Mouse (Mus musculus): Measurements from ENCODE around the gene Dnah11. TPM values are rescaled to one million over a fixed set of nuclear protein-coding genes. Genes with fewer than 3 reads are reported as not detected.
A peak's percentile ranks its signal among the peaks of the same experiment; 100 is the strongest.

Gene Dnah11
- polyA plus RNA-seq, 1 experiment from 2014 or later: 0.04 TPM

GRCm38 (mm10) chr12:118011921-118012320, 186.9 kb downstream of the Dnah11 start:
- no peaks in the 10 kb centered on the region for H3K27me3 ChIP-seq (ENCODE audit: low read depth, poor library complexity, severe bottlenecking)
- H3K9me3 ChIP-seq (replicated peaks): no peaks in the 10 kb centered on the region
- no peaks in the 10 kb centered on the region for H3K36me3 ChIP-seq
- H3K4me3 ChIP-seq: no peak overlapping the region
- no peaks in the 10 kb centered on the region for H3K4me1 ChIP-seq
- no peak for DNase-seq (ENCODE audit: low spot score)
- 91% methylated on average over 8 of the region's 8 CpGs for WGBS
- H3K27ac ChIP-seq: no peak overlapping the region

DNA sequence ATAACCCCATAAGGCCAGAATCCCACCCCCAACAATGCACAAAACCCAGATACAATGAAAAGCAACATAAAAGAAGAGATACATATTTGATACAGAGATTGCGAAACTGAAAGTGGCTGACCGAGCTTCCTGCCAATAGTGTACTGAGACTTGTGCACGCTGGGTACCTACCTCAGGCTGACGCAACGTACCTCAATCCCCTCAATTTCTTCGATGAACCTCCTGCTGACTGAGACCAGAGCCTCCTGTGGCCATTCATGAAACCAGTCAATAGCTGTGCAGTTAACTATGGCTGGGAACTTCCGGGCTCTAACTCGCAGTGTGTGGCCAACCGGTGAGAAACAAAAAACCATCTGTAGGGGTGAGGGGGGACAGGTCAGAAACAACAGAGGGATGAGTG, 203.9 kb downstream of the Dnah11 start:
- no peaks in the 10 kb centered on the region for H3K9me3 ChIP-seq (replicated peaks)
- DNase-seq (ENCODE audit: low spot score): no peak
- no peak overlapping the region for H3K27ac ChIP-seq
- peaks cover 31% of the 10 kb centered on the region for H3K27me3 ChIP-seq (ENCODE audit: low read depth, poor library complexity, severe bottlenecking)
- H3K4me3 ChIP-seq: no peak overlapping the region
- H3K36me3 ChIP-seq: no peaks in the 10 kb centered on the region
- no peaks in the 10 kb centered on the region for H3K4me1 ChIP-seq
- 82% methylated on average over 9 of the region's 9 CpGs for WGBS

DNA sequence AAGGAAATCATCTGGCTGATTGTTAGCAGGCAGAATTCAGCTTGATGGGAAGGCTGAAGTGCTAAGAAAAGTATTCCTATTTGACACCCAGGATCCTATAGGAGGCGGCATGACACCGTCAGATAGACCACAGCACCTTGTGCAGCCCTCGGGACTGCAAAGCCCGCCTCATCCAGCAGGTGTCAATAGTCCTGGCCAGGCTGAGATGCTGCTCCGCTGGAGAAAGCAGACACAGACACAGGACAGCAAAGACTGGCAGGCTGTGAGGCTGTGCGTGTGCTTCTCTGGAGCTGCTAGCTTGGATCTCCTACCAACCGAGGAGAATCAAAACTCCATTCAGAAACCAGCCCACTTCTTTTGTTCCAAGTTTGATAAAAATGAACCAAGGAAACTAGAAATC, 205.3 kb downstream of the Dnah11 start:
- H3K36me3 ChIP-seq: no peaks in the 10 kb centered on the region
- H3K27ac ChIP-seq: no peak overlapping the region
- H3K27me3 ChIP-seq (ENCODE audit: low read depth, poor library complexity, severe bottlenecking): peaks cover 31% of the 10 kb centered on the region
- H3K4me1 ChIP-seq: peaks cover 13% of the 10 kb centered on the region
- H3K4me3 ChIP-seq: no peak overlapping the region
- 3% methylated on average over 7 of the region's 7 CpGs for whole genome bisulfite sequencing
- DNase-seq (ENCODE audit: low spot score): peak; percentile 77
- H3K9me3 ChIP-seq (replicated peaks): no peaks in the 10 kb centered on the region

GRCm38 (mm10) chr12:117989018-117989828, 209.6 kb downstream of the Dnah11 start:
- under 1% methylated on average over 11 of the region's 11 CpGs for WGBS
- DNase-seq (ENCODE audit: low spot score): peak; percentile 41
- Histone ChIP-seq H3K4me3 (peak overlapping the region; percentile 32), H3K36me3 (no peaks in the 10 kb centered on the region), H3K4me1 (peaks cover 20% of the 10 kb centered on the region), H3K27ac (peak overlapping the region; percentile 58), H3K27me3 (ENCODE audit: low read depth, poor library complexity, severe bottlenecking) (peaks cover 28% of the 10 kb centered on the region), H3K9me3 (replicated peaks) (no peaks in the 10 kb centered on the region)

DNA sequence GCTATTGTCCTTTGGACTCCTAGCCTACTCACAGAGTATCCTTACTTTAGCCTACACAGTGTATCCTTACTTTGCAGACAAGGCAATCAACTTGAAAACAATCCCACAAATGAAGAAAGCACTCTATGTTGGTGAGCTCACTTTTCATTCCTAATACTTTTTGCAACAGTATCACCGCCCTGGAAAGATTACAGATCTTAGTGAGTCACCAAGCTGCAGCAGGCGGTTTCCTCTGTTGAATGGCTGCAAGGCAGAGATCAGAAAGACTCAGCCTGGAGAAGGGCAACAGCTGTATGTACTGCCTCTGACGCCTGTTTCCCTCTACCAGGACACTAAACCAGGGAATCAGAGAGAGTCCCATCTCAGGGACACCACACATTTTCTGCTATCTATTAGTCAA, 218.5 kb downstream of the Dnah11 start:
- DNase-seq (ENCODE audit: low spot score): no peak
- no peaks in the 10 kb centered on the region for H3K4me1 ChIP-seq
- no peak overlapping the region for H3K4me3 ChIP-seq
- no peak overlapping the region for H3K27ac ChIP-seq
- 63% methylated on average over 3 of the region's 3 CpGs for WGBS
- no peaks in the 10 kb centered on the region for H3K9me3 ChIP-seq (replicated peaks)
- H3K27me3 ChIP-seq (ENCODE audit: low read depth, poor library complexity, severe bottlenecking): no peaks in the 10 kb centered on the region
- no peaks in the 10 kb centered on the region for H3K36me3 ChIP-seq

DNA sequence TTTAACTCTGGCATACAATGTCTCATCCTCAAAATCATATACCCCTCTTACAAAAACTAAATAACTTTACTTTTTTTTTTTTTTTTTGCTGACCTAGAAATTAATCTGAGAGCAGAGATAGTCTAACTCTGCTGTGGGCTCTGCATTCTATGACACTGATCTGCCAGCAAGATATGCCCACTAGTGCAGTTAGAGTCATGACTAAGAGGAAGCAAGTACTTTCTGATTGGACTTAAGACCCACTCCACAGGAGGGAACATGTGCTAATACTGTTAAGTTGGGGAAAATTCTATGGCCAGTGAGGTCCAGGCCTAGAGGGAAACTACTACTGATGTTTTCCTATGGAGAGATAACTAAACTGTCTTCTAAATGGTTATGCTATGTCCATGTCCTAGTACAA, 225.1 kb downstream of the Dnah11 start:
- DNase-seq (ENCODE audit: low spot score): no peak
- Histone ChIP-seq H3K27ac (no peak overlapping the region), H3K4me1 (no peaks in the 10 kb centered on the region), H3K36me3 (no peaks in the 10 kb centered on the region), H3K4me3 (no peak overlapping the region), H3K27me3 (ENCODE audit: low read depth, poor library complexity, severe bottlenecking) (no peaks in the 10 kb centered on the region), H3K9me3 (replicated peaks) (no peaks in the 10 kb centered on the region)

DNA sequence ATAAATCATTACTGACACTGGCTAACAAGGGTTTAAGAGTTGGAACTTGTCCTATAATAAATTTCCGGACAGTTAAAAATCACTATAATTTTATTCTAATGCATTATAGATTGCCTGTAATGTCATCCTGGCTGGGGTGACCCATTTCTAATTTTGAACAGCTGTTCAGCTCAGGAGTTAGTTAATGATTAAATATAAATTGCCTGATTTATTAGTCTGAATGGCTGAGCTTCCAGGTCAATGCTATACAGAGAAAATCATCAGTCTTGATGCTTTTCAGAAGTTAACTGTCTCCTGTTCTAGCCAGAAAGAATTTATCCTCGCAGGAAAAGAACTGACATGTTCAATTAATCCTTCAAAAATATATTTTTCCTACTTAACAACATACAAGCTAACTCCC, 236.1 kb downstream of the Dnah11 start:
- Histone ChIP-seq H3K27me3 (ENCODE audit: low read depth, poor library complexity, severe bottlenecking) (no peaks in the 10 kb centered on the region), H3K36me3 (no peaks in the 10 kb centered on the region), H3K4me3 (no peak overlapping the region), H3K9me3 (replicated peaks) (no peaks in the 10 kb centered on the region), H3K4me1 (no peaks in the 10 kb centered on the region), H3K27ac (no peak overlapping the region)
- no peak for DNase-seq (ENCODE audit: low spot score)
- 86% methylated on average over 2 of the region's 2 CpGs for WGBS

DNA sequence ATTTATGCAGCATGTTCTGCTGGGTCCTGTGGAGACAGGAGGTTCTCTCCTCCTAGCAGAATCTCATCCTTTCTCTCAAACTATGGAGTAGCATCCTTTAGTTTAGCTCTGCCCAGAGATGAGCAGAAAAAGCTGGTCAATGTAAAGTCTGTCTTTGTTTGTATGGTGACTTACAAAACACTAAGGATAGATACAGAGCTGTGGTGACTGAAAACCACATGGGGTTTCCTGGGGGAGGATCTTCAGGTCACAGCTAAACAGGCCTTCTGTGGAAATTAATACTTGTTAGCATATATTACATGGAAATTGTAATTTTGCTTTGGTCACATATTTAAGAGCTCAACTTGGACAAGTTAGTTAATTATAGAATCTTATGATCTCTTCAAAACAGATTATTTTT, 239.6 kb downstream of the Dnah11 start:
- Histone ChIP-seq H3K36me3 (no peaks in the 10 kb centered on the region), H3K27me3 (ENCODE audit: low read depth, poor library complexity, severe bottlenecking) (no peaks in the 10 kb centered on the region), H3K27ac (no peak overlapping the region), H3K4me1 (no peaks in the 10 kb centered on the region), H3K4me3 (no peak overlapping the region), H3K9me3 (replicated peaks) (no peaks in the 10 kb centered on the region)
- no peak for DNase-seq (ENCODE audit: low spot score)

DNA sequence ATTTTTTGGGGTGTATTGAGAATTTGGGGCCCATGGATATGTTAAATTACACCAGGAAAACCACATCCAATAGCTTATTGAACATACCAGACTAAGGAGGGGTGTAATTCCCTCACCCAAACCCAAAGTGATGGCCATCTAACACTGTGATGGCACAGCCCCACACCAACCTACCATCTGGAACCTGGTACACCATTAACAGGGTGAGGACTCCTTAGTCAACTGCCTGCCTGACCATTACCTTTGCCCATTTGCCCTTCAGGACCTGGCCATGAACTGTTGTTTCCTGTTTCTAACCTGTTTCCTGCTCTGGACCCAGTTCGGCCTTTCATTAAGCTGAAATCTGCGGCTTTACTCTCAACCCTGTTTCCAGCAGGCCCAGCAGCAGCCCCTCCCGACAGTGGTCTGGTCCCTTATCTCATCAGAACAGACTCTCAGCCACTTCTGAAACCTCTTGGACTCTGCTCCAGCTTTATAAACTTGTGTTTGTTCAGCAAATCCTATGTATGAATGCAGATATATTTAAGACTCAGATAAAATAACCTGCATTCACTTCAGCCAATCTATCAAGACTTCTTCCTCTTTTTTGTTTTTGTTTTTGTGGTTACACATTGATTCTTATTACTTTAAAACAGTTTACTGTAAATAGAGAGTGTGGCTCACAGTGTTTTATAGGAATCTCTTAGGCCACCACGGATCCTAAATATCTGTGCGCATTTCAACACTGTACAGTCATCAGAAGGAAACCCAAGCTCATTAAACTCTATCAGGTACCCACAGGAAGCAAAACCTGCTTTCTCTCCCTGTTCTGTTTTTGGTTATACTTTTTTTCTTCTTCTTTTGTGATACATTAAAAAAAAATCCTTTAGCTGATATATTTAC, 251.8 kb downstream of the Dnah11 start:
- H3K27me3 ChIP-seq (ENCODE audit: low read depth, poor library complexity, severe bottlenecking): no peaks in the 10 kb centered on the region
- 72% methylated on average over 5 of the region's 5 CpGs for WGBS
- H3K4me3 ChIP-seq: no peak overlapping the region
- no peaks in the 10 kb centered on the region for H3K36me3 ChIP-seq
- DNase-seq (ENCODE audit: low spot score): no peak
- no peak overlapping the region for H3K27ac ChIP-seq
- H3K9me3 ChIP-seq (replicated peaks): no peaks in the 10 kb centered on the region
- H3K4me1 ChIP-seq: no peaks in the 10 kb centered on the region; the same call in 1 of the 2 replicates

DNA sequence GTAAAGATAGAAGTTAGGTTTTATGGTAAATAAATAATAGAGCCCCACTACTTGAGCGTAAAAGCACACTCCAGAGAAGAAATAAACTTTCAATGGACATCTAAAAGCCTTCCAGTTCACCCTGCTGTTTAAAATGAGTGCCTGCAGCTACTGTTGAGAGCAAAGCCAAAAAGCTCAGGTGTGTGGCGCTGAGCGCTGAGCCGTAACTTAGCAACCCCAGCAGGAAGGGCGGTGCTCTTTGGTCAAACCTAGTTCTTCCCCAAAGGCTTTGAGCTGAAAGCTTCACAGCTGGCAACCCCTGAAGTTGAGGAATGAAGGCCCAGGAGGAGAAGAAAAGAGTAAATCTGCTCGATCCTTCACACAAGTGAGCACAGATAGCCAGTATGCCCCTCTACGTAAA, 256.9 kb downstream of the Dnah11 start:
- DNase-seq (ENCODE audit: low spot score): no peak
- H3K36me3 ChIP-seq: no peaks in the 10 kb centered on the region
- 57% methylated on average over 7 of the region's 7 CpGs for WGBS

GRCm38 (mm10) chr12:117938214-117938613, 260.6 kb downstream of the Dnah11 start:
- no peak for DNase-seq (ENCODE audit: low spot score)
- WGBS: 74% methylated on average over 2 of the region's 2 CpGs
- Histone ChIP-seq H3K27ac (no peak overlapping the region), H3K4me3 (no peak overlapping the region), H3K36me3 (no peaks in the 10 kb centered on the region), H3K4me1 (no peaks in the 10 kb centered on the region), H3K9me3 (replicated peaks) (no peaks in the 10 kb centered on the region), H3K27me3 (ENCODE audit: low read depth, poor library complexity, severe bottlenecking) (no peaks in the 10 kb centered on the region)

More for the DNA sequence above, 256.9 kb downstream of the Dnah11 start:
- Histone ChIP-seq H3K4me1 (no peaks in the 10 kb centered on the region; the same call in 1 of the 2 replicates), H3K9me3 (replicated peaks) (no peaks in the 10 kb centered on the region), H3K4me3 (no peak overlapping the region), H3K27me3 (ENCODE audit: low read depth, poor library complexity, severe bottlenecking) (no peaks in the 10 kb centered on the region), H3K27ac (no peak overlapping the region)

- H3K36me3 ChIP-seq: no peaks in the 10 kb centered on the region
- DNase-seq (ENCODE audit: low spot score): no peak
- H3K4me1 ChIP-seq: no peaks in the 10 kb centered on the region
- H3K9me3 ChIP-seq (replicated peaks): no peaks in the 10 kb centered on the region
- H3K27ac ChIP-seq: no peak overlapping the region
- no peaks in the 10 kb centered on the region for H3K27me3 ChIP-seq (ENCODE audit: low read depth, poor library complexity, severe bottlenecking)
- WGBS: 81% methylated on average over 1 of the region's 1 CpGs
- no peak overlapping the region for H3K4me3 ChIP-seq
These were observed 266.8 kb downstream of the Dnah11 start for GRCm38 (mm10) chr12:117932026-117932425.

- no peak overlapping the region for H3K27ac ChIP-seq
- no peaks in the 10 kb centered on the region for H3K4me1 ChIP-seq
- H3K9me3 ChIP-seq (replicated peaks): no peaks in the 10 kb centered on the region
- no peaks in the 10 kb centered on the region for H3K36me3 ChIP-seq
- WGBS: 90% methylated on average over 4 of the region's 4 CpGs
- no peaks in the 10 kb centered on the region for H3K27me3 ChIP-seq (ENCODE audit: low read depth, poor library complexity, severe bottlenecking)
- no peak for DNase-seq (ENCODE audit: low spot score)
- H3K4me3 ChIP-seq: no peak overlapping the region
These were observed 269.1 kb downstream of the Dnah11 start for GRCm38 (mm10) chr12:117929768-117930167.

Measured in limb, embryonic 10.5 days (tissue).